Mouse (Mus musculus) intestine, embryonic 16.5 days (tissue): ENCODE results near the gene Lrrc29. TPM values are rescaled to one million over a fixed set of nuclear protein-coding genes. Genes with fewer than 3 reads are reported as not detected.

ENCODE experiments used
- ATAC-seq: fragments of 200-750 bp; cut with Nextera tagmentation; 2 replicates; pipeline ENCODE4 v1.8.0; 2017; ENCODE audit warnings: moderate TSS enrichment, moderate library complexity
- H3K27ac ChIP-seq: fragments of 300-500 bp; sonication (generic); 2 replicates; pipeline ENCODE4 v1.5.1; 2014; ENCODE audit warnings: mild to moderate bottlenecking, low read length
- H3K27me3 ChIP-seq: fragments of 300-500 bp; sonication (generic); replicated peaks from 2 replicates; pipeline ENCODE4 v1.6.1; 2014; ENCODE audit warnings: low read length, control low read depth, mixed read lengths; ENCODE audit not compliant: control insufficient read depth, insufficient read depth
- H3K36me3 ChIP-seq: fragments of 300-500 bp; sonication (generic); 2 replicates; pipeline ENCODE4 v1.6.1; 2014; ENCODE audit warnings: low read length, control low read depth; ENCODE audit not compliant: control insufficient read depth, insufficient read depth
- H3K4me1 ChIP-seq: fragments of 300-500 bp; sonication (generic); 2 replicates; pipeline ENCODE4 v1.6.1; 2014; ENCODE audit warnings: low read length, control low read depth, mixed read lengths; ENCODE audit not compliant: control insufficient read depth, insufficient read depth
- H3K4me2 ChIP-seq: fragments of 300-500 bp; sonication (generic); 2 replicates; pipeline ENCODE4 v1.6.1; 2014; ENCODE audit warnings: low read depth, low read length, control low read depth
- H3K4me3 ChIP-seq: fragments of 300-500 bp; sonication (generic); 2 replicates; pipeline ENCODE4 v1.5.1; 2014; ENCODE audit warnings: mild to moderate bottlenecking, low read length
- H3K9ac ChIP-seq: fragments of 300-500 bp; sonication (generic); 2 replicates; pipeline ENCODE4 v1.6.1; 2014; ENCODE audit warnings: low read depth, low read length
- H3K9me3 ChIP-seq: fragments of 300-500 bp; sonication (generic); 2 replicates; pipeline ENCODE4 v1.6.1; 2016; ENCODE audit warnings: low read length, control low read depth; ENCODE audit not compliant: control insufficient read depth
- WGBS: fragments of 180-500 bp; shearing (Covaris S2); extraction: QIAGEN DNeasy Blood & Tissue Kit; methylation state at CpG from one replicate; pipeline ENCODE4 v1.1.7; 2014; 5-methylcytosine and 5-hydroxymethylcytosine counted together
- polyA plus RNA-seq: library from polyadenylated mRNA; unstranded; fragments of >200 nt; fragmentation: Nextera tagmentation; extraction: Ambion mirVana; gene quantifications from 2 replicates; pipeline ENCODE4 v1.2.1, GENCODE M21; 2015

Lrrc29 gene
- polyA plus RNA-seq, 1 experiment from 2014 or later, result 1.8 TPM

DNA sequence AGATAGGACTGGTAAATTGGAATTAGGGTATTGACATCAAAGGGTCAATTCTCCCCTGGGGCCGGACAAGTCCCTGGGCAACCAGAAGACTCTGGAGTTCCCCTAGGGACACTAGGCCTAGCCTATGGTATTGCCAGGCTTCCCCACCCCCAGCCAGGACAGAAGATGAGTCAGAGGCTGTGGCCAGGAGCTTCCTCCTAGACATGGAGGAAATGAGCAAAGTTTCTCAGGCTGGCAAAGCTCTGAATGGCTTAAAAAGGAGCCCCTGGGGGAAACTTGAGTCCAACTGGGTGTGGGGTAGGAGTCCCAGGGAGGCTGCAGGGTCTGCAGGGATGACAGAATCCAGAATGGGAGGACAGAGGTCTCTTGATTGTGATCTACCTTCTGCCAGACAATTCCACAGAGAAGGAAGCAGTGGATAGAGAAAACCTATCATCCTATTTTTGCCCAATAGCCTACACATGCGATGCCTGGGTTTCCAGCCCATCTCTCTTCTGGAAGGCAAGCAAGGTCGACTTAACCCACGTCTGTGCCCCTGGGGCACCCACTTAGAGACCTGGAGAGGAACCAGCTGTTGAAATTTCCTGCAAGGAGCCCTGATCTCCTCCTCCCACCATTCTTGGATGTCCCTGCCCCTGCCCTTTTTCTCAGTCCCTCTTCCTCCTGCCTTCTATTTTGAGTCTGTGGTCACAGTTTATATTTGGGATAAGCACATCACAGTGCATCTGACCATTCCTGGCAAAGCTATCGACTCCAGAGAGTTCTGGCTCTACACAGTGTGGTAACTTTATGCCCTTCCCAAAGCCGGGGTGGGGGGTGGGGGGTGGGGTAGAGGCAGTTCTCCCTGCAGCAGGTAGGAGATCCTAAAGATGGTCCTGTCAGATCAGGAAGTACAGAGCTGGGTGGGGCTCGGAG lies 19.2 kb upstream of the Lrrc29 start:
- WGBS, result 43% methylated on average over 7 of the region's 7 CpGs
- H3K27me3 ChIP-seq, result peaks cover 12% of the 10 kb centered on the region; the same call in 1 of the 2 replicates
- H3K4me1 ChIP-seq, result peaks cover 56% of the 10 kb centered on the region

DNA sequence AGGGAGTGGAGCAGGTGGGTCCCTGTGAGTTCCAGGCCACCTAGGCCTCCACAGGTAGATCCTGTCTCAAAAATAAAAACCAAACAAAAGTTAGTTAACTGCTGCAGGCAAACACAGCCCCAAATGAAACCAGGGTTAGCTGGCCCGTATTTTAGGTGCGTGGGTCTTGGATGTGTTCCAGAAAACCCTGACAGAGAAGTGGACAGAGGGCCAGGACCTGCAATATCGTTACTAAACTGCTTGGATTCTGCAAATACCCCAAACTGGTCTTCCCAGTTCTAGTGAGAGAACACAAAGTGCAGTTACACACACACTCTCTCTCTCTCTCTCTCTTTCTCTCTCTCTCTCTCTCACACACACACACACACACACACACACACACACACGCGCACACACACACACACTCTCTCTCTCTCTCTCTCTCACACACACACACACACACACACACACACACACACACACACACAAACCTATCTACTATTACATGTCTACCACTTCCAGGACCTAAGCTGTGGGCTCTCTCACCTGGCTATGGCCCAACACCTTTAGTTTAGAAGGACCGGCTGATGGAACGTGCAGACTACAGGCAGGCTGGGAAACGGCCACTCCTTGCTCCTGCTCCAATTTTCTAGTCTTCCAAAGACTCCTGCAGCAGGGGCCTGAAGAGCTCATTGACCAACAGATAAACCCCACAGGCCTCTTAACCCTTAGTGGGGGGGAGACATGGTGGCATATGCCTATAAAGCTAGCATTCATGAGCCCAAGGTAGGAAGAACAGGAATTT lies 17.9 kb upstream of the Lrrc29 start:
- Histone ChIP-seq H3K9ac (no peak overlapping the region), H3K4me3 (no peak overlapping the region), H3K9me3 (no peaks in the 10 kb centered on the region), H3K4me1 (peaks cover 65% of the 10 kb centered on the region), H3K36me3 (no peaks in the 10 kb centered on the region), H3K4me2 (no peak overlapping the region), H3K27me3 (peaks cover 5% of the 10 kb centered on the region; the same call in 1 of the 2 replicates), H3K27ac (peak overlapping the region; percentile 42; the same call in 1 of the 2 replicates)
- 56% methylated on average over 8 of the region's 8 CpGs for WGBS
- ATAC-seq, result no peak

More for the DNA sequence above, 19.2 kb upstream of the Lrrc29 start:
- Histone ChIP-seq H3K9me3 (no peaks in the 10 kb centered on the region), H3K9ac (peak overlapping the region; percentile 46), H3K4me3 (no peak overlapping the region), H3K36me3 (no peaks in the 10 kb centered on the region), H3K4me2 (peak overlapping the region; percentile 97; the same call in 1 of the 2 replicates), H3K27ac (peak overlapping the region; percentile 68)
- no peak for ATAC-seq

- ATAC-seq, result no peak
- Histone ChIP-seq H3K4me1 (peaks cover 69% of the 10 kb centered on the region), H3K36me3 (no peaks in the 10 kb centered on the region), H3K4me3 (no peak overlapping the region), H3K27me3 (no peaks in the 10 kb centered on the region), H3K9ac (no peak overlapping the region), H3K27ac (no peak overlapping the region), H3K9me3 (no peaks in the 10 kb centered on the region), H3K4me2 (no peak overlapping the region)
- WGBS, result 61% methylated on average over 4 of the region's 4 CpGs
These were observed 16.7 kb upstream of the Lrrc29 start for GRCm38 (mm10) chr8:105342768-105343167.

GRCm38 (mm10) chr8:105341399-105341798 lies 15.3 kb upstream of the Lrrc29 start:
- H3K27me3 ChIP-seq, result no peaks in the 10 kb centered on the region
- no peak overlapping the region for H3K4me3 ChIP-seq
- ATAC-seq, result no peak
- no peak overlapping the region for H3K9ac ChIP-seq
- H3K27ac ChIP-seq, result peak overlapping the region; percentile 2
- H3K4me1 ChIP-seq, result peaks cover 65% of the 10 kb centered on the region
- H3K9me3 ChIP-seq, result no peaks in the 10 kb centered on the region
- WGBS, result 45% methylated on average over 8 of the region's 8 CpGs
- peaks cover 14% of the 10 kb centered on the region for H3K36me3 ChIP-seq
- H3K4me2 ChIP-seq, result no peak overlapping the region

GRCm38 (mm10) chr8:105339886-105340635 lies 14.0 kb upstream of the Lrrc29 start:
- H3K27ac ChIP-seq, result peak overlapping the region; percentile 2
- peak; percentile 55 for ATAC-seq

GRCm38 (mm10) chr8:105338992-105339391 lies 12.9 kb upstream of the Lrrc29 start:
- WGBS, result 32% methylated on average over 4 of the region's 4 CpGs
- no peak for ATAC-seq
- H3K9me3 ChIP-seq, result no peaks in the 10 kb centered on the region
- H3K27me3 ChIP-seq, result no peaks in the 10 kb centered on the region
- H3K27ac ChIP-seq, result no peak overlapping the region
- H3K36me3 ChIP-seq, result peaks cover 22% of the 10 kb centered on the region
- H3K4me1 ChIP-seq, result peaks cover 41% of the 10 kb centered on the region
- H3K4me2 ChIP-seq, result no peak overlapping the region
- no peak overlapping the region for H3K9ac ChIP-seq
- no peak overlapping the region for H3K4me3 ChIP-seq

More at GRCm38 (mm10) chr8:105339886-105340635, 14.0 kb upstream of the Lrrc29 start:
- no peak overlapping the region for H3K4me2 ChIP-seq
- H3K9me3 ChIP-seq, result no peaks in the 10 kb centered on the region
- H3K4me1 ChIP-seq, result peaks cover 52% of the 10 kb centered on the region
- H3K27me3 ChIP-seq, result no peaks in the 10 kb centered on the region
- no peak overlapping the region for H3K4me3 ChIP-seq
- H3K9ac ChIP-seq, result no peak overlapping the region
- WGBS, result 60% methylated on average over 6 of the region's 6 CpGs
- peaks cover 16% of the 10 kb centered on the region for H3K36me3 ChIP-seq

DNA sequence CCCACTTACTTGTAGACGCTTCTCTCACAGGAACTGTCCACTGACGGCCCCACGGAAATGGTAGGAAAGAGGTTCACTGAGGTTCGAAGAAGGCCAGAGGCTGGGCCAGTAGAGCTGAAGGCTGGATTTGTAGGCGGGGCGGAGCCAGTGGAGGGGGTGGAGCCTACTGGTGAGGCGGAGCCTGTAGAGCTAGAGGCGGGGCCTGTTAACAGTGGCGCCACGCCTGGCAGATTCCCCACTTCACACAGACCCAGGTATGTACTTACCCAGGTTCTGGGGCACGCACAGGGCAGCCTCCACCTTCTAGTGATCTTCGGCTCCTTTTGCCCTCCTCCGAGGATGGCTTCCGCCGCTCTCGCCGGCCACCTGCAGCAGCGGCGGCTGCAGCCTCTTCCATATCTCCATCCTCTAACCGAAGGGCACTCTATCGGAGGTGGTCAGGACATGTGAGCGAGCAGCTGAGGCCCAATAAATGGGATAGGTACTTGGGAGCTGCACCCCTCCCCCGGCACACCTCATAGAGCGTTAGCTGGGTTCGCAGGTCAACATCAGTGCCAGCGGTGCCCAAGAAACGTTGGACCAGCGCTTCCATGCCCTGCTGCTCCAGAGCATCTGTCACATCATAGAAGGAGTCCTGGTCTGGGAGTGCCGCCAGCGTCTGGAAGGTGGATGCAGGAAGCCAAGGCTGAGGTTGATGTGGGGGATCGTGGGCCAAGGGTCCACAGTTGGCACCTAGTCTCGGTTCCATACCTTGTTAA lies 10.5 kb upstream of the Lrrc29 start:
- ATAC-seq, result no peak
- Histone ChIP-seq H3K9me3 (no peaks in the 10 kb centered on the region), H3K36me3 (peaks cover 26% of the 10 kb centered on the region), H3K9ac (no peak overlapping the region), H3K4me3 (no peak overlapping the region), H3K27ac (no peak overlapping the region), H3K27me3 (no peaks in the 10 kb centered on the region), H3K4me2 (no peak overlapping the region), H3K4me1 (peaks cover 33% of the 10 kb centered on the region)
- 70% methylated on average over 32 of the region's 32 CpGs for WGBS

- Histone ChIP-seq H3K27me3 (no peaks in the 10 kb centered on the region), H3K27ac (peak overlapping the region; percentile 42), H3K9me3 (no peaks in the 10 kb centered on the region), H3K4me2 (no peak overlapping the region), H3K4me3 (no peak overlapping the region), H3K9ac (no peak overlapping the region), H3K36me3 (peaks cover 43% of the 10 kb centered on the region), H3K4me1 (peaks cover 13% of the 10 kb centered on the region)
- WGBS, result 32% methylated on average over 2 of the region's 2 CpGs
- peak; percentile 84 for ATAC-seq
These were observed 6.4 kb upstream of the Lrrc29 start for GRCm38 (mm10) chr8:105332523-105332922.
